Mouse (Mus musculus): ENCODE data around the gene Olfr46. TPM values are rescaled to one million over a fixed set of nuclear protein-coding genes. Genes with fewer than 3 reads are reported as not detected.

The Olfr46 gene
- polyA plus RNA-seq (2012; rRNA removed), result not detected in 2 replicates

GRCm38 (mm10) chr7:140600969-140601368, at the start of gene Olfr46:
TSS of gene Olfr46 (plus strand) at chr7:140601269.

DNA sequence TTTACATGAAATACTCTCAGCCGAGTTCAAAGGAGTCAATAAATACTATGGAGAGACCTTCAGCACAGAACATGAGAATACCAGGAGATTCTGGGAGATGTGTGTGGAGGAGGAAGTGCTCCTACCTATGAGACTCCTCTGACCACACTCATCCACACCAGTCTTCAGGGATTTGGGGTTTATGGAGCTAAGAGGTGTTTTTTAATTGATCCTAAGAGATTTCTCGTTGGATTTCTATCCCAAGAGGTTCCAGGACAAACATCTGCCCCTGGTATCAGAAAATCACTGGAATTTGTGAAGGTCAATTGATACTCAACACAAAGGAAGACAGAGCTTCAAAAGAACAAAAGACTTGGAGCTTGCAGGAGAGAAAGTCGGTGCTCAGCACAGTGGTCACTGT, 33.5 kb upstream of the Olfr46 start, which contains the start of gene Olfr538:
TSS of gene Olfr538 (plus strand) at position 301 of the 400 bp plus-strand sequence.

DNA sequence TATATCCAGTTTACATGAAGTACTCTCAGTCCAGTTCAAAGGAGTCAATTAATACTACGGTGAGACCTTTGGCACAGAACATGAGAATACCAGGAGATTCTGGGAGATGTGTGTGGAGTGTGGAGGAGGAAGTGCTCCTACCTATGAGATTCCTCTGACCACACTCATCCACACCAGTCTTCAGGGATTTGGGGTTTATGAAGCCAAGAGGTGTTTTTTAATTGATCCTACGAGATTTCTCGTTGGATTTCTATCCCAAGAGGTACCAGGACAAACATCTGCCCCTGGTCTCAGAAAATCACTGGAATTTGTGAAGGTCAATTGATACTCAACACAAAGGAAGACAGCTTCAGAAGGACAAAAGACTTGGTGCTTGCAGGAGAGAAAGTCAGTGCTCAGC, 27.6 kb downstream of the Olfr46 start, which contains the start of gene Olfr61:
TSS of gene Olfr61 (plus strand) at position 301 of the 400 bp plus-strand sequence.

GRCm38 (mm10) chr7:140646152-140646551, 45.1 kb downstream of the Olfr46 start, which contains the start of gene Olfr53:
TSS of gene Olfr53 (plus strand) at chr7:140646452.

GRCm38 (mm10) chr7:140659630-140660029, 58.6 kb downstream of the Olfr46 start, which contains the start of gene Olfr539:
TSS of gene Olfr539 (plus strand) at chr7:140659930.

Other genes with a start within 250 kb of the Olfr46 start
- gene Olfr60, start 239.6 kb upstream of the Olfr46 start, polyA plus RNA-seq (2012; rRNA removed), result 0.29 and 0.58 TPM in 2 replicates
- gene Olfr530, start 224.9 kb upstream of the Olfr46 start, polyA plus RNA-seq (2012; rRNA removed), result not detected in 2 replicates
- not detected in 2 replicates for gene Olfr531, start 198.4 kb upstream of the Olfr46 start, polyA plus RNA-seq (2012; rRNA removed)
- not detected in 2 replicates for gene Olfr532, start 179.6 kb upstream of the Olfr46 start, polyA plus RNA-seq (2012; rRNA removed)
- gene Olfr533, start 137.9 kb upstream of the Olfr46 start, polyA plus RNA-seq (2012; rRNA removed), result not detected in 2 replicates
- not detected in 2 replicates for gene Olfr535, start 117.1 kb upstream of the Olfr46 start, polyA plus RNA-seq (2012; rRNA removed)
- gene Olfr536, start 93.9 kb upstream of the Olfr46 start, polyA plus RNA-seq (2012; rRNA removed), result not detected in 2 replicates
- not detected in 2 replicates for gene Olfr538, start 33.4 kb upstream of the Olfr46 start, polyA plus RNA-seq (2012; rRNA removed)
- not detected in 2 replicates for gene Olfr61, start 27.7 kb downstream of the Olfr46 start, polyA plus RNA-seq (2012; rRNA removed)
- gene Olfr53, start 45.2 kb downstream of the Olfr46 start, polyA plus RNA-seq (2012; rRNA removed), result not detected in 2 replicates
- gene Olfr539, start 58.7 kb downstream of the Olfr46 start, polyA plus RNA-seq (2012; rRNA removed), result not detected in 2 replicates
- gene Olfr45, start 80.7 kb downstream of the Olfr46 start, polyA plus RNA-seq (2012; rRNA removed), result not detected in 2 replicates
- gene Olfr541, start 96.0 kb downstream of the Olfr46 start, polyA plus RNA-seq (2012; rRNA removed), result not detected in 2 replicates
- 0.91 and 3.0 TPM in 2 replicates for gene Cyp2e1, start 162.5 kb downstream of the Olfr46 start, polyA plus RNA-seq (2012; rRNA removed)
- 0.07 and 0.17 TPM in 2 replicates for gene Syce1, start 186.6 kb downstream of the Olfr46 start, polyA plus RNA-seq (2012; rRNA removed)
- gene Zfp941, start 220.9 kb downstream of the Olfr46 start, polyA plus RNA-seq (2012; rRNA removed), result 0.09 and 0.19 TPM in 2 replicates
- 63.2 and 78.4 TPM in 2 replicates for gene Urah, start 233.7 kb downstream of the Olfr46 start, polyA plus RNA-seq (2012; rRNA removed)
- gene Scgb1c1, start 244.3 kb downstream of the Olfr46 start, polyA plus RNA-seq (2012; rRNA removed), result not detected in 2 replicates
- gene Odf3, start 246.5 kb downstream of the Olfr46 start, polyA plus RNA-seq (2012; rRNA removed), result not detected in 2 replicates

Data from colon, adult 2 months (tissue).